Mouse (Mus musculus) heart, adult 10 weeks (tissue): ENCODE data around the gene Vmn2r4. TPM values are rescaled to one million over a fixed set of nuclear protein-coding genes. Genes with fewer than 3 reads are reported as not detected.

Experiments
- polyA plus RNA-seq: library from polyadenylated mRNA; stranded (reverse); fragments of 350-450 nt; fragmentation: Illumina TruSeq; extraction: RNeasy Lipid Tissue Mini Kit (QIAGEN cat#74804); gene quantifications from one replicate; pipeline ENCODE4 v1.2.3, GENCODE M21; 2014; ENCODE audit warnings: low read depth, low replicate concordance

Gene Vmn2r4
- polyA plus RNA-seq = not detected

GRCm38 (mm10) chr3:64415268-64415667, at the start of gene Vmn2r4:
Gene Vmn2r4, minus strand, starts transcription at chr3:64415368.

Other genes with a start within 250 kb of the Vmn2r4 start
- not detected for gene Vmn2r3, start 125.7 kb downstream of the Vmn2r4 start, polyA plus RNA-seq
- gene Vmn2r5, start 94.5 kb upstream of the Vmn2r4 start, polyA plus RNA-seq = not detected
- gene Vmn2r6, start 150.5 kb upstream of the Vmn2r4 start, polyA plus RNA-seq = not detected